Mouse (Mus musculus) lung, postnatal 36 days (tissue): ENCODE results near the gene Iqcj.

Experiments used
- DNase-seq: peaks from one replicate; pipeline ENCODE4 v3.0.0; 2022; ENCODE audit warnings: mixed read lengths

The Iqcj gene

DNA sequence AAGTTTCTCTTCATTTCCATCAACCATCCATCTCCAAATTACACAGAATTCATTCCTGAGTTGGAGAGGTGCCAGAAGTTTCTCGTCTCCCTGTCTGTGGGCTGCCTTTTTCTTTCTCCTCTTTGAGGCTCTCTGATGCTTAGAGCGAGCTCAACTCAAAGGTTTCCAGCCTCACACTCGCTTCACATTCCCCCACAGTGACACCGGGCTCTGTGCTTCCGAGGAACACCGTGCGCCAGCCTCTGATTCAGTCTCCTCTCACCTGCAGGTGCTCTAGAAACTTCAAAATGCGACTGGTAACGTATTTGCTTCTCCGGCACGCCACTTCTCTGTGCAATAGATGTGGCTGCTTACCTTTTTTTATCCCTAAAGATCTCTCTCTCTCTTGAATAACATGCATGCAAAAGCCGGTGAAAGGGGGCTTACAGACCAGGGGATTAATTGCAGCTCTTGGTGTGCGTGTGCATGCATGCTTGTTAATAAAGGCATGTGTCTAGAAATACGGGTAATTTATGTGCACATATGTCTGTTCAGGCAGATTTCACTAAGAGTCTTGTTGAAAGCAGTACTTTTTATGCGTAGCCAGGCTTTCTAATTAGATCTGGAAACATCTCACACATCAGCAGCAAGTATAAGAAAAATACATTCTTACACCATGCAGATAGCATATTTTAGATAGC, at the start of gene Iqcj, which contains the start of gene Iqschfp:
Gene Iqcj, plus strand, starts transcription at position 195 of the 680 bp plus-strand sequence.
Gene Iqschfp, plus strand, starts transcription at position 207 of the 680 bp plus-strand sequence.
- DNase-seq: no peak

DNA sequence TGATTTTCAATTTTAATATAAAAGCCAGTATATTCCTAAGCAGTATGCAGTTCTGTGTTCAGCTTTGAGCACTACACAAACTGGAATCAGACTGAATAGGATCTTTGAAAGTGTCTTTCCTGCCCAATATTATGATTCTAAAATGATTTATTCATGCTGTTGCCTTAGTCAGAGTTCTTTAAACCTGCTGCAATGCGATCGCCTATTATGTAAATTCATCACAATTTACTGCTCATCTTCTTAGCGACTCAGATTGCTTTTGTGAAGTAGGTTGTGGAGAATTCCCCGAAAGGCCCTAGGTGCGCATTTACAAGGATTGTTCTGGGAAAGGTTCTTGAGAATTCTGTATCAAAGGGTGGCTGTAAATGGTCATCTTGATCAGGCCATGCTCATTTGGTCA, 39.6 kb upstream of the Iqcj start:
- no peak for DNase-seq

DNA sequence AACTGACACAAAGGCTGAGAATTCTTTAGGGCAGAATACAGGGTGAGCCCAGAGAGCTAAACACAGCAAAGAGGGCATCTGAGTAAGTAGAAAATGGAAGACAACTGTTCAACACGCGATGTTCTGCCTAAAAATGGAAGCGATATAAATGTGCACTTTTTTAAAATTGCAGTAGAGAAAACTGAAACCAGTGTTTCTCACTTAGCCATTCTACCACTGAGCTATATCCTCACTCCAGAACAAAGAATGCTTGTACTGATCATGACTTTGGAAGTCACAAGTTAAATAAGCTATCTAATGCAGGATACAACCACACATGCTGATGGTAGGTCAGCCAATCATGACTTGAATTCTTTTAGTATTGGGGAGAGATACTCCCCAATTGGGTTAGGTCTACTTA, 30.5 kb upstream of the Iqcj start:
- no peak for DNase-seq

DNA sequence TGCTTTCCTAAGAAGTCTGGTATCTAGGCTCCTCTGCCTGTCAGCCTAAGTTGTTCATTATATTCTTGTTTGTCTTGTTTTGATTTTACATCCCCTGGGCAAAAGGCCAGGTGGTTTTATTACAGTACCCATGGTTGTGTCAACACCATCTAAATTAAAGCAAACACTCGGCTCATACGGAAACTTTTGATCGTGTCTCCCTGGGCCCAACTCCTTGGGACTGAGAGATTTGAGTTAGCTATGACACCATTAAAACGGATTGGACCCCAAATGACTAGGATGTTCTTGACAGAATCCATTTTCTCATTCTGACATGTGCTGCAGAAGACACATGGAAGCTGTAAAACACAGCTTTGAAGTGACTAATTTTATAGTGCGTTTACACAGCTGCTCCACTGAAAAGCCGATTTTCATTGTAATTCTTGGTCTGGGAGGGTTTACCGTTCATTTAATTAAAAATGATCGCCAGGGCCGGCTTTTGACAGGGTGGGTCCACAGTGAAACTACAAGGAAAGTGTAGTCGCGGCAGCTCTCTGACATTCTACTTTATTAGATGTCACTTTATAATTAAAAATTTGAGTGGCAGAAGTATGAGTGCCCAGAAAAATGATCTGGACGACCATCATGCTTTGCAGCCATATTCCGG, 24.5 kb upstream of the Iqcj start:
- DNase-seq: peak; percentile 8

DNA sequence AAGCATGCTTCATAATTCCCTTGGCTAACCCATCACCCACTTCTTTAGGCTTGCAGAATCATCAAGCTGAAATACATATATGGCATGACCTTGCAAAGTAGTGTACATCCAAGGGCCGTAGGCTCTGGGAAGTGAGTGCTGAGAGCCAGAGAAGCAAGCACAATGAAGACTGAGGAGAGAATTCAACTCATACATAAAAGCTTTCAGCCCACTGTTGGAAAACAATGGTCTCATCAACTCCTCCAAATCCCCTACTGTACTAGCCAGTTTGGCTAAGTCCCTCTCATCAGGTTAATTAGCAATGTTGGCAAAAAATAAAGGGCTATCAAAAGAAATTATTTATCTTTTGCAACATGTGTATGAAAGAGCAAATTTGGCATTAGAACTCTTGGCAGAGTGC, 22.6 kb upstream of the Iqcj start:
- DNase-seq: no peak

DNA sequence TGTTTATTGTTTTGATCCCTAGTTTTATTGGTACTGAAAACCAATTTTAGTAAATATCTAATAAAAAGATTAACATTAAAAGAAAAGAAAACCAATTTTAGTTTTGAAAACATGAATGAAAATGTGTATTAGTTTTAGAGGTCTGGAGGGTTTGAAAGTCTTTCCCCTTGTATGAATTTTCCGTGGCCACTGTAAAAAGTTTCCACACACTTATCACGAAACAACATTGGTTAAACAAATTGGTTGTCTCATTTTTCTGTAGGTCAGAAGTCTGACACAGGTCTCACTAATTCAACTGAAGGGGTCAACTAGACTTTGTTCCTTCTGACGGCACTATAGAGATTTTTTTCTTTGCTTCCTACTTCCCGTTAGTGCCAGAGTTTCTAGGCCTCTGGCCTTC, 14.8 kb upstream of the Iqcj start:
- DNase-seq: no peak

DNA sequence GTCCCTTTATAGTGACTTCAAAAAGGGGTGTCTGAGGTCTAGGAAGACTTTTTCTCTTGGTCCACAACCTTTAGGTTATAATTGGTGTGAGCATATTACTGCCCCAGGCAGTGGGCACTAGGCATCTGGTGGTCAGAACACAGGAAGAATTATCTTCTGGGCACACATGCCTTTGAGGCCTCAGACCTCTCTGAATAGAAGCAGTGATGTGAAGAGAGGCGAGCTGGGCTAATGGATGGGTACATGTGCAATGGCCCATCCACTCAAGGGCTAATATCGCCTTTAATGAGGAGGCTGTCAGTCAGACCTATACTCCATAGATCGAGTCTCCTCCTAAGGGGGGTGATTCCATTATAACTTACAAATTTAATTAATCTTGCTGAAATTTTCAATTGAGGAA, 7.7 kb upstream of the Iqcj start:
- DNase-seq: no peak

DNA sequence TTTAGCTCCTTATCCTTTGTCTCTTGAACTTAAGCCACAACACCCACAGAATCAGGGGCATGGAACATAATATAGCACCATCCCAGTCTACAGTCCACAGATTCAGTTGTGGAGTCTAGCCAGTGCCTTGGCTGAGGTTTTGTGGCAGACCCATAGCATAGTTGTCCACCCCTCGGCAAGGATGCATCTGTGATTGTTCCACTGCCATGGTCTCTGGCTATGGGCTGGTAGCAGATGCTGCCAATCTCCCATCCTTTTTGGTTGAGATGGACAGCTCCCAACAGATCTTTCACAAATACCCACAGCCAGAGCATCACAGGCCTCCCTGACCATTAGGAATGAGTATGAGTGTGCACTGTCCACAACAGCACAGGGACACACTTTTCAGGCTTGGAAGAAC, 5.8 kb upstream of the Iqcj start:
- DNase-seq: no peak

DNA sequence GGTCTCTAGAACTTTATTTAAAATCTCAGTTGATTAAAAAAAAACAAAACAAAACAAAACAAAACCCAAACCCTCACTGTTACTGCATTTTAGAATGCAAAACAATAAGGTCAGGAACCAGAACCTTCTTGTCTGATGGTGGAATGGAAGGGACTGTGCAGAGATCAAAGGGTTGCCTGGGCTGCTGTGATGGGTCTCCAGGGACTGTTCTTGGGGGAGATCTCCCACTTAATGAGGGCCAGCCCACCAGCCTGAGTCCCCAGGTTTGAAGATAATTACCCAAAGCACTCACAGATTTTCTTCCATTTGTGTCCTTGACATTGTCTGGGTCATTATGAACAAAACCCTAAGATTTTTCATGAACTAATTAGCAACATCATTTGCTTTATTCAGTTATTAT, 4.8 kb upstream of the Iqcj start:
- DNase-seq: no peak

DNA sequence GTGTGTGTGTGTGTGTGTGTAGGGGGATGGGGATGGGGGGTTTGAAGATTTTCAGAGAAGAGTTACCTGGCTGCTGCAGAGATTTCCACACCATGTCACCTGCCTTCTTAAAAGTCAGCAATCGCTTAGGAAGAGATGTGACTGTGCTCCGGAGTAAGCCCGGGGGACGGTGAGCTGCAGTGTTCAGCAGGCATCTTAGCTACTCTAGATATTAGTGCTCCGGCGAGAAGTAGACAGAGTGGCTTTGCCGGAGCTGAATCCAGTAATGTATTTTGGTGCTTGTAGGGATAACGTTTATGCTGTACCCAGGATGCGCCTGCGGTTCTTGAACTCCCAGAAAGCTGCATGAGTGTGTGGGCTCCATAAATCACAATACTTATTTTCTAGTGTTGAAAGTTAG, 748 bp downstream of the Iqcj start:
- DNase-seq: no peak

DNA sequence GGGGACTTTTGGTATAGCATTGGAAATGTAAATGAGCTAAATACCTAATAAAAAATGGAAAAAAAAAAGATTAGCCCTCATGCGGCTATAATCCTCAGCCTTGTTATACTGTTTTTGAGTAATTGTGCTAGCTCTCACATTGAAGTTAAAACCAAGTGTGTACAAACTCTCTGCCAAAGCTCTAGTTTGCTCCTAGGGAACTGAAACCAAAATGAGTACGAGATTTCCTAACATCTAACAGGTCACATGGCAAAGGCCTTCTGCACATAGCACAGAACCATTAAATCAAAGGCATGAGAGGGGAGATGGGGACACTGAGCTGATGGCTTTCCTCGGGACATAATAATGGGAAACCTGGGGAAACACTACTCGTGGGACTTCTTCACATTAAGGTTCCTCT, 10.5 kb downstream of the Iqcj start:
- no peak for DNase-seq

DNA sequence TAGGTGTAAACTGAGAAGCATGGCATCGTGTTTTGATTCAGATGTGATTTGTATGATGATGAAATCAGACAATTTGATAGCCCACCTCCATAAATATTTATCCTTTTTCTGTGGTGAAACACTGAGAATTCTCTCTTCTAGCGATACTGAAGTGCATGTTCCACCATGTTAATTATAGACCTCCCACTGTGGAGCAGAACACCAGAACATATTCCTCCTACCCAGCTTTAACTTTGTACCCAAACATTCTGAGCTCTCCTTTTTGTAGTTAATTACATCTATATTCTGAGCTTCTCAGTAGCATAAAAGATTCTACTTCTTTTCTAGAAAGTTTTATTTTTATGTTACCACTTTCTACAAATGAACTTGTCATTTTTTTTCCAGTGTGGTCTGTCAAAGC, 16.6 kb downstream of the Iqcj start:
- no peak for DNase-seq

DNA sequence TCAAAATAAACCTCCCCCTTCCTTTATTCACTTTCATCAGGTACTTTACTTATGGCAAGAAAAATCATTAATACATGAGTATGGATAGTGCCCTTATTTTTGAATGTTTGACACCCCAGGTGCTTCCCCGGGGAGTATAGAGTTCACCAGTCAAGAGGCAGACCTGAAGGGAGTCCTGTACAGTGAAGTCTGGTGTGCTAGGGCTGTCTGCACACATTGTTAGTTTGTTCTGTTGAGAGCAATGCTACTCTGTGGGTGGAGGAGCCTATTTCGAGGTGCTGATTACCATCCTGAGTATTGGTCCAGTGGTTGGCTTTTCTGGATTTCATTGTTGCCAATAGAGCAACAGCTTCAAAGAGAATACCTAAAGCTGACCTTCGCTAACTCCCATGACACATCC, 26.1 kb downstream of the Iqcj start:
- no peak for DNase-seq

DNA sequence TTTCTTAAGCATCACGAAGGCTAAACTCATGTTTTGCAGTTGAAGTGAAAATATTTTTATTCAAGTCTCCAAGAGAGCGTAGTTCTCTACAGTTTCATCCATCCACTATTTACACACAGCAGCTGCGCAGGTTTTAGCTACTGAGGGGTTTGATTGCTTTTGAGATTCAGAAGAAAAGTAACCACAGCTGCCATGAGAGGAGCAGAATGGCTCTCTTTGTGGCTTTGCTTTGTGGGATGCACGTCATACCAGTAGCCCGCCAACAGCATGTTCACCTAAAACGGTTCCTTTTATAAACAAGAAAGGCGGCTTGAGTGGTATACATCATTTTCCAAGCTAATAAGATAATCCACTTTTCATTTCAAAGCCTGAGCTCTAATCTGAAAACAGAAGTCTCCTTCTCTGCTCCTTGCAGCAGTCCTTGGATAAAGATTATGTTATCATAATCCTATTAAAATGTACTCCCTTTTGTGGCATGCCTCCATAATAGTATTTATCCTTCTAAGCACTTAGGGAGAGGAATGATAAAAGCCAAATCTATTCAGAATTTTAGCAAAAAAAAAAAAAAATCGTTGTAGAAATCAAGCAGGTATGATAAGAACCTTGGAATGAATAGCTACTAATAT, 26.7 kb downstream of the Iqcj start:
- DNase-seq: no peak

DNA sequence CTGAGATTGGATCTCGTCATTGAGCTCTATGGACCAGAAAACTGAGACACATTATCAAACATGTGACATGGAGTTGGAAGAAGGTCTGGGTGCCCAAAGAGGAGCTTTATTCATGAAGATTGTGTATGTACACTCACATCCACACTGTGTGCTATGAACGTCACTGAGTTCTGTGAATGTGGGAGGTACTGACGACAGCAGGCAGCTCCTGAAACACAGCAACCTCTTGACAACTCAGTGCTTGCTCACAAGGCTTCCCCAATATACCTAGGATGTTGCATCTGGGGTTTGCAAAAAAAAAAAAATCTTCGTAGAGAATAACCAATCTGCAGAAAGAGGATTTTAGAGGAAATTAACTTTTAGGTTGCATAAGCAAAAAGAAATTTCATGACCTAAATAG, 31.1 kb downstream of the Iqcj start:
- DNase-seq: no peak

DNA sequence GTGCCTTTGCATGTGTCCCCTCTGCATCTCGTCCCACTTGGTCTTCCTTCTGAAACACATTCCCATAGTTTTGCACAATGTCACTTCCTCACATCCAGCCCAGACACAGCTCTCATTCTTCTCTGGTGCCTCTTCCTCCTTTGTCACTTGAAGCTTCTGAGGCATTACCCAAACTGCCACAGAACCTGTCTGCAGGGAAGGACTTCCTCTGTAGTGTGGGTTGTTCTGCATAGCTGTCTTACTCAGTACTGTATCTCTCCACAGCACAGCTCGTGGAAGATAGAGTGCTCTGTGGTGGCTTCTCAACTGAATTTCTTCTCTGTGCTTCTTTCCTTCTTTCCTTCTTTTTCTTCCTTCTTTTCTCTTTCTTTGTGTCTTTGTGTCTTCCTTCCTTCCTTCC, 33.4 kb downstream of the Iqcj start:
- DNase-seq: no peak

DNA sequence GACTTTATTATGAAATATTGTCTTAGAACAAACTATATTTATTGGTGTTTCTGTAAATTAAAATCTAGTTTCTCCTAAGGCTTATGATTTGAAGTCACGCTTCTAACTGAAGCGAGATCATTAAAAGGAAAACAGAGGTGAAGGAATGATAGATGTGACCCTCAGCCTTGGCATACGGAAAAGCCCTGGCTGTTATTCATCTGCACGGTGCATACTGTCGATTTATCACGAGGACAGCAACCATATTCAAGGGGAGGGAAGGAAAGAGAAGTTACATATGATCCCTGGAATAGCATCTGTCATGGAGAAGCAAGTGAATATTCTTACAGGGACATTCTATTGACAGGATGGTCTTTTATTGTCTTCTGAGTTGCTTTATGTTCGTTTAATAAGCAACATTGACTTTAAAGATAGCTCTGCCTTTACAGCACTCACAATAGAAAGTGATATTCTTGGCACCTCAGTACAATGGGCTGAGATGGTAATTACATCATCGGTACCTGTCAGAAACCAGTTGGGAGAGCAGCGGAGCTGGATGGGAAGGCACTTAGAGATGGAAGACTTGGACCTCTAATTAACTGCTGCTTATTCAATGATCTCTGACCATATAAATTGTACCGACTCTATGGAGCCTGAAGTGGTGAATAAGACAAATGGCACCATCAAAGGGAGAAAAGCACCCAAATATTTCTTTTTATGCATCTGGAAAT, 38.6 kb downstream of the Iqcj start:
- no peak for DNase-seq

DNA sequence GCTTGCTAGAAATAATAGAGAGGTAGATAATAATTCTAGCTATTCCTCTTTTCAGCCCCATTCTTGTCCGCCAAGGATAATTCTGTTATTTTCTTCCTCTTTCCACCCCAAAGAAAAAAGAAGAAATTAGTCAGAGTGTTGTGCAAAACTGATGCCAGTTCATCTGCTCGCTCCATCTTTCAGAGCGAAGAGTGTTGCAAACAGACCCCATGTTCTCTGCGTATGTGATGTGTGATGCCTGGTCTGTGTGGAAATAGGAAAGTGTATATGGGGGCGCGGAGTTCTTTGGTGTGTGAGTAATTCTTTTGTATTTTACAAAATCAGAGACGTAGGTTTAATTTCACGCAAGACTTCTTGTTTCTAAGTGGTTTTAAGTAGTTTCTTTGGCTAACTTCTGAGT, 39.2 kb downstream of the Iqcj start:
- no peak for DNase-seq

DNA sequence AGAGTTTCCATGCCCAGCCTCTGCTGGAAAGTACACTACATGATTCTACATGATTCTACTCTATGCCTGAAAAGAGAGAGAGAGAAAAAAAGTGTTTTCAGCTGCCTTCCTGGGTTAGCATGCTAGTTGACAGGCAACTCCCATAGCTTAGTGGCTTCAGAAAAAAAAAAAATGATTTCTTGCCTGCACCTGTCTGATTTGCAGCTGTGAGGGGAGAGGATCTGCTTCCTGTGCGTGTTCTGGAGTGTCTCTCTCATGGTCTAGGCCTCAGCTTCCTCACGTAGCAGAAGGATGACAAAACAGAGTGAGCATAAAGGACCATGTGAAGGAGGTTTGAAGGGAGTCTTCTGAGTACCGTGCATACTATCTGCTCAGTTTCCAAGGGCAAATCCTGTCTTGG, 39.9 kb downstream of the Iqcj start:
- no peak for DNase-seq

DNA sequence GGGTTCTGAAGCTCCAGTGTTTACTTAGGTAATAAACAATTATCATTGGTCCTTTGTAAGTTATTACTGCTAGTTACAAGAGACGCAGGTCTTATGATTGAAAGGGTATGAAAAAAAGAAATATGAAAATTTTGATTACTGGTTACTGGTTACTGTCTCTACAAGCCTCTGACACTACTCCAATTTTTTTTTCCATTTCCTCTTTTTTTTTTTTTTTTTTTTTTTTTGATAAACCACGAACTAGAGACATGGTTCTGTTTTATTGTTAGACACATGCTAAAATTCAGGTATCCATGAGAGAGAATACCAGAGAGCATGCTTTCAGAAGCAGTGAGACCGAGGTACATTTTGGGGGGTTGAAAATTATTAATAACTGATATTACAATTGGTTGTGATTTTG, 43.8 kb downstream of the Iqcj start:
- no peak for DNase-seq

DNA sequence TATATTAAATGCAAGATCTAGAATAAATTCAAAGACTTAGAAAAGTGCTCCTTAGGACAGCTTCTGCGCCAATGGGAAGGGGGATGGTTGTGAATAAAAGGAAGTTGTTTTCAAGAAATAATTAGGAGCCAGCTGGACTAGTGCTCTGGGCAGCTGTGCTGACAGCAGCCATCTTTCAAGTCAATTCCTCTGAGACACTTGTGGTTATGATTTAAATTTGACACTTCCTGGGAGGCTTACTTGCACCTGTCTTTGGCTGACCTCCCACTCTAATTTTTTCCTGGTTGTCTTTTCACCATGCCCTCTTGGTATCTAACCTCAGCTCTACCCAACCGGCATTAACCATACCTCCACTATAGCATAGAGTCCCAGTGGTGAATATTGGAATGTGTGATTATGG, 55.0 kb downstream of the Iqcj start:
- DNase-seq: no peak

DNA sequence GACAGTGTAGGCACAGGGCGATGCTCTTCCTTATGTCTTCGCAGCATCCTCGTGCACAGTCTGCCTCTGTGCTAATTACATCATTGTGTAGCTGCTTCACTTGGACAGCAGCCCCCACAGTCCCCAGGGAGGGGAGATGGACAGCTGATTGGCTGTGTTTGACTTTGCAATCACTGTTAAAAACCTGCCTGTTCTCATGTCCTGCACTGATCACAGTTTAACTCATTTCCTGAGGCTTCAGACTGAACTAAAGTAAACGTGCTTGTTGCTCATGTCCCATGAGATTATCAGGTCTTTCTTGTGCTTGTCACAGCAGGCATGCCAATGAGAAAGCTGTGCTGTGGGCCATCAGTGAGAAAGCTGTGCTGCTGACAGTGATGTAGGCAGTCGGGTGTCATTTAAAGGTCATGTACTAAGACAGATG, 60.5 kb downstream of the Iqcj start:
- no peak for DNase-seq

DNA sequence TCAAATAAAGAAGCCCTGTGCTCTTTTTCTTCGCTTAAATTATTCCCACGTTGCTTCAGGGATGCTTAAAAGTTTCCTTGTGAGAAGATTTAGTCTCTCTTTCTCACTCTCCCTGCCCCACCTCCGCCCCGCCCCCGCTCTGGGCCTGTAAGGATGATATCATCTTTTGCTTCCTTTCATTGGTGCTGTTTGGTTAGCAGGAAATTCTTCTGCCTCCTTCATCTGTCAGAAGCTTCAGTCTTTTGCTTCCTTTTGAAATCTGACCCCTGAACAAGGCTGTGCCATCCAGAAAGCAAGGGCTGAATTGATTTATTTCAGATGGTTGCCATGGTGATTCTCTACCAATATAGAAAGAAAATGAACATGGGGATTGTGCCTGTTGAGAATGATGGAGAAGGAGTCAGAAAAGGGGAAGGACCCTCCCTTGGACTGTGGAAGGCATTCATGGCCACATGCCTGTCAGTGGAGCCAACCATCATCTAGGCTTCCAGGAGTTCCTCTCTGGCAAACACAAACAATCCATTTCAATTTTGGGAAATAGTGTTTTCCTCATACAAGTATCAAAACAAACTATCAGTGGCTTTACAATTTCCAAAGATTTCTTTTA, 62.5 kb downstream of the Iqcj start:
- no peak for DNase-seq
